Mouse (Mus musculus) ZHBTc4 (cell line): ENCODE measurements around the gene Ak7.

ENCODE experiments used
- DNase-seq: peaks from one replicate; pipeline ENCODE4 v3.0.0-alpha.2; 2011; ENCODE audit warnings: low read depth, low spot score

Gene Ak7

DNA sequence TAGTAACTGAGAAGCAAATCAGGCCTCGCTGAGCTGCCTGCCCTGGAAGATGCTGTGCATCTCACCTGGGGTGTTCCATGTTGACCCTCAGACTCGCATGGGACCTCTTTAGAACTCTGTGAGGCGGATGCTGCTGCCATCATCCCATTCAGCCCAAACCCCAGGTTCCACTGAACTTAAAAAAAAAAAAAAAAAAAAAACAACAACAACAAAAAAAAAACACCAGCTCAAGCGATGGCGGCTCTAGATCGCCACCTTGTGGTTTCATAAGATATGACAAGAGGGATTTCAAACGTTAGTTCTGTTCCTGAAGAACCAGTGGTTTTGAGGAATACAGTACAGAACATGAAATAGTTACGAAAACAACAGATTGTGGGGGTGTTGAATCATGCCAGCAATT, 22.2 kb downstream of the Ak7 start:
- DNase-seq, result peak; percentile 76

GRCm38 (mm10) chr12:105730851-105731460, 25.2 kb downstream of the Ak7 start:
- peak; percentile 63 for DNase-seq

GRCm38 (mm10) chr12:105733370-105734159, 27.8 kb downstream of the Ak7 start:
- DNase-seq, result peak; percentile 50

DNA sequence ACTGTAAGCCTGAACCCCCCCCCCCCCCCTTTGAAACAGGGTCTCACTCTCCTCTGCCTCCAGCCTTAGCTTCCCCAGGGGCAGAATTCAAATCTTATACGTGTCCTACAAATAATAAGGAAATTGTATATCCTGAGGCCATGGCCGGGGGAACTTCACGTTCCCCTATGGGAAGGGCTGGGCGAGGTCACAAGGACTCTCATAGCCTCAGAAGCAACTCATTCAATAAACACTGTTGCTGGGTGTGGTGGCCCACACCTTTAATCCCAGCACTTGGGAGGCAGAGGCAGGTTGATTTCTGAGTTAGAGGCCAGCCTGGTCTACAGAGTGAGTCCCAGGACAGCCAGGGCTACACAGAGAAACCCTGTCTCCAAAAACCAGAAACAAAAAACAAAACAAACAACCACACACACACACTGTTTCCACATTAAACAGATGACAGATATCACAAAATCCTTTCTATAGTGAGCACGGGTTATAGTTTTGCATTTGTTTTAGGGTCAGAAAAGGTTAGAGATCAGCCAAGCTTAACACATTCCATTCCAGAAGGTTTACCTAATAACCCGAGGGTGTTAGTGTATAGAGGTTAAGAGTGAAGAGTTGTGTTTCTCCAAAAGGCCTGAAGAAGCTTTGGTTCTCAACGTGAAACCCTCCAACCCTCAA, 29.6 kb downstream of the Ak7 start:
- DNase-seq, result peak; percentile 62

DNA sequence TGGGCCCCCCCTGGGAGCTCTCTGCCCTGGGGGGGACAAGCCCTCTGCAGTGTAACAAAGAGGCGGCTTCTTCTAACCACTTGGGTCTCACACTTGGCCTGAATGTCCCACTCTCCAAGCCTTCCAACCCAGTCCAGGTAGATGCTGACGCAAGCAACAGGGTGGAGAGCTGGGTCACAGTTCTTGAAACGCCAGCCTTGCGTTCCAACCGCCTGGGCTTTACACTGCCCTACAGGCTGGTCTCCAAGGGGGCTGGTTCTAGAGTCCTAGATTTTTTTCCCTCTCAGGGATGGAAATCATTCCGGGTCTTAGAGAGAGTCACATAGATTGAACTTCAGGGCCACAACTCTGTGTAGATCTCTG, 30.1 kb downstream of the Ak7 start:
- peak; percentile 44 for DNase-seq

GRCm38 (mm10) chr12:105738316-105739096, 32.7 kb downstream of the Ak7 start:
- peak; percentile 54 for DNase-seq

DNA sequence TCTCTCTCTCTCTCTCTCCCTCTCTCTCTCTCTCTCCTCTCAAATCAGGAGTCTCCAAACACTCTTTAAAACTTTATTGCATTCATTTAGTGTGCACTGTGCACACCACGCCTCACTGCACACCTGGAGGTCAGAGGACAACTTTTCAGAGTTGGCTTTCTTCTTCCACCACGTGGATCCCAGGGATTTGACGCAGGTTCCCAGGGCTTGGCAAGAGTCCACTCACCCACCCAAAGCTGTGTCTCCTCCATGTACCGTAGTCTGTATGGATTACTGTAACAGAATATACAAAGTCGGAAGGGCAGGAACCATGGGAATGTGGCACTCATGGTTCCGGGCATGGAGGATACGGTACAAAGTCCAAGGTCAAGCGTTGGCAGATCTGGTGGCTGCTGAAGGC, 33.9 kb downstream of the Ak7 start:
- DNase-seq, result no peak

DNA sequence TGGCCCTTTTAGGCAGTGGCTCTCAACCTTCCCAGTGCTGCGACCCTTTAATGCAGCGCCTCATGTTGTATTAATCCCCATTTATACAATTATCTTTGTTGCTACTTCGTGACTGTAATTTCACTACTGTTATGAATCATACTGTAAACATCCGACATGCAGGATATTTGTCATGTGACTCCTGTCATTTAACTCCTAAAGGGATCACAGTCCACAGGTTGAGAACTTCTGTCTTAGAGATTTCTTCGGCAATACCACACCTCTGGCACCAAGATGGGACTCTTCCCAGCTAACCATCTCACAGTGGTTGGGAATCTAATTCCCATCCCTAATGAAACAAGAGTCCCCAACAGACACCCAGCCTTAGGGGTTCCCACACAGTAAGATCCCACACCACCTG, 42.3 kb downstream of the Ak7 start:
- DNase-seq, result no peak

DNA sequence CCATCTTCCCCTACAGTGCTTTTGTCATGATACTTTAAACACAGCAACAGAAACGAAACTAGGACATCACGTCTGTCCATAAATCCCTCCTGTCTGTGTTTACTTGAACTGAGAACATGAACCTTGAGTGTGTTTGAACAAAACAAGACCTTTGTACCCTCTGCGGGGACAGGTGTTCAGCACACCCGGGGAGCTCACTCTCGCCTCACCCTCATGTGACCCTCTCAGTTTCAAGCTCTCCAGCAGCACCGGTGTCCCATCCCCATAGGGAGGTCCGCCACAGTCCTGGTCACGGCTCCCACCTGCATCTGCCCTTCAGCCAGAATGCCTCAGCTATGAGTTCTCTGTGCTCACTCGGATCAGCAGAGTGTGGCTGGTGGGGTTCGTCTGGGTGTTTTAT, 48.0 kb downstream of the Ak7 start:
- DNase-seq, result no peak

DNA sequence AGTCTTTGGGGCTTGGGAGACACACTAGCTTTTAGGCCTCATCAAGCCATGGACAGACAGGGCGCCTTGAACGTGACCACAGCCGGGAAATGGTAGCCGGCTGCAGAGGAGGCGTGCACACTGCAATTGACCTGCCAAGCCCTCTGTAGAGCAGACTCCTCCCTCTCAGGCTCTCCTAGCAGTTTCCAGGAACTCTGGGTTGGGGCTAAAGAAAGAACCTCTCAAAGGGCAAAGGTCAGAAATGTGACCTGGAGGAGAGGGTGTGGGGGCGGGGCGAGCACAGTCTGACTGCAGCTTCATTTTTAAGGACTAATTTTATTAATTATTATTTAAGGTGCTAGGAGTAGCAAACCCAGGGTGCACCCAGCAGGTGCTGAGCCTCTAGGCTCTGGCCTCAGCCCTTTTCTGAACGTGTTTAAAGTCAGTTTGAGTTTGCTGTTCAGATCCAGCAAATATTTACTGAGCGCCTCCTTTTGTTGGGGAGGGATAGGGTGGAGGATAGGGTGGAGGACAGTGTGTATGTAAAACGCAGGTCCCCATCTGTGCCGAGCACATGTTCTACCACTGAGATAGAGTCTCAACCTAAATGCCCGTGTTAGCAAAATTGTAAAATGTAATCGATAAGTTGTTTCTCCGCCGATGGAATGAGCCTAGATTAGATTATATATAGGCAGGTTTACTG, 52.2 kb downstream of the Ak7 start:
- peak; percentile 92 for DNase-seq

GRCm38 (mm10) chr12:105758911-105759310, 53.1 kb downstream of the Ak7 start:
- DNase-seq, result no peak

DNA sequence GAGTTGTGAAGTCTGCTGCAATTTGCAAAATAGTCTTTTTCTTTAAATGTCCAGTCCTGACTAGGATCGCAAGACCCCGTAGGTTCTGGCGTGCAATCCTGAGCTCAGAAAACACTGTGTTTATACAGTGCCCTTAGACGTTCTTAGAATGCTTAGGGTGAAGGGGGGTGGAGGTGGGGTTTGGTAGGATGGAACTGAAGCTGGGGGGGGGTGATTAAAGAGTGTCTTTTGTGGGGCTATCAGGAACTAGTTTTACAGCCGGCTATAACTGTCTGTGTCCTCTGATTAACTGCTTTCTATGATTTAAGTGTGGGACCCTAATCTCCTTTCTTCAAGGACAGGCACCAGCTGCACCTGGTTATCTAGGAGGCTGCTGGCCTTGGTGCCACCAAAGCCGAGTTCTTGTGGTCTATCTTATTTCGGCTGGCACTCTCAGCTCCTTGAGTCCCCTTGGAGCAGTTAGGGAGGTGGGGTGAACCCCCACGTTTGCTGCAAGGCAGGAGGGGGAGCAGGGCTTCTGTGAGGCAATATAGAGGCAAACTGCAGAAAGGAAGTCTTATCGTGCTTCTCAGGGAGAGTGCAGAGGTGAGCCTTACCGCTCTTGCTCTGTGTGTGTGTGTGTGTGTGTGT, 54.2 kb downstream of the Ak7 start:
- no peak for DNase-seq

GRCm38 (mm10) chr12:105761171-105761570, 55.4 kb downstream of the Ak7 start:
- peak; percentile 37 for DNase-seq

DNA sequence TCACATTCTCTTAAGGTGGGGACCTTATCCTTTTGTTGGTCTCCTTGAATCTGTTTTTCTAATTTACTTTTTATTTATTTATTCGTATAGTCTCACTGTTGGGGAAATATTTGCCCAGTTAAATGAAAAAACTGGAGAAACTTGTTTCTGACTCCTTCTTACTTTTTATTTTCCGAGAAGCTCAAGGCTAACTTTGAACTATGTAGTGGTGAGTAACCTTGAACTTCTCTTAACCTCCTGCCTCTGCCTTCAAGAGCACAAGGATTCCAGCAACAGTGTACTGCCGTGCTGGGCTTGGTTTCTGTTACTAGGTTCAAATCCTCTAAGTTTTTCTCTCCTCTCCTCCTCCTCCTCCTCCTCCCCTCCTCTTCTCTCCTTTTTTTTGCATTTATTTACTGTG, 55.9 kb downstream of the Ak7 start:
- no peak for DNase-seq

GRCm38 (mm10) chr12:105769700-105770099, 63.9 kb downstream of the Ak7 start:
- DNase-seq, result no peak

DNA sequence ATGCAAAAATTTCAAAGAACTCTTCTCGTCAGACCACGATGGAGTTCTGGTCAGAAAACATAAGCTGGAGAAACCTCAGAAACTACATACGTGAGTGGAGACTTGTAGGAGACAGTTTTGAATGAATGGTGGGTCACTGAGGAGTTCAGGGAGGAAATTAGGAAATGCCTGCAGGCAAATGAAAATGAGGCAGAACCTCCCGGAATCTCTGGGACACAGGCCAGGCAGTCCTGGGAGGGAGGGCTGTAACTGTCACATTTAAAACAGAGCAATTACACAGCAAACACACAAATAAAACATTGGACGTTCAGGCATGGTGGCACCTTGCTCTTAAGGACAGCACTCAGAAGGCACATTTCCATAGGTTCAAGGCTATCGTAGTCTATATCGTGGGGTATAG, 69.1 kb downstream of the Ak7 start:
- DNase-seq, result no peak

GRCm38 (mm10) chr12:105777651-105778050, 71.9 kb downstream of the Ak7 start:
- DNase-seq, result no peak

DNA sequence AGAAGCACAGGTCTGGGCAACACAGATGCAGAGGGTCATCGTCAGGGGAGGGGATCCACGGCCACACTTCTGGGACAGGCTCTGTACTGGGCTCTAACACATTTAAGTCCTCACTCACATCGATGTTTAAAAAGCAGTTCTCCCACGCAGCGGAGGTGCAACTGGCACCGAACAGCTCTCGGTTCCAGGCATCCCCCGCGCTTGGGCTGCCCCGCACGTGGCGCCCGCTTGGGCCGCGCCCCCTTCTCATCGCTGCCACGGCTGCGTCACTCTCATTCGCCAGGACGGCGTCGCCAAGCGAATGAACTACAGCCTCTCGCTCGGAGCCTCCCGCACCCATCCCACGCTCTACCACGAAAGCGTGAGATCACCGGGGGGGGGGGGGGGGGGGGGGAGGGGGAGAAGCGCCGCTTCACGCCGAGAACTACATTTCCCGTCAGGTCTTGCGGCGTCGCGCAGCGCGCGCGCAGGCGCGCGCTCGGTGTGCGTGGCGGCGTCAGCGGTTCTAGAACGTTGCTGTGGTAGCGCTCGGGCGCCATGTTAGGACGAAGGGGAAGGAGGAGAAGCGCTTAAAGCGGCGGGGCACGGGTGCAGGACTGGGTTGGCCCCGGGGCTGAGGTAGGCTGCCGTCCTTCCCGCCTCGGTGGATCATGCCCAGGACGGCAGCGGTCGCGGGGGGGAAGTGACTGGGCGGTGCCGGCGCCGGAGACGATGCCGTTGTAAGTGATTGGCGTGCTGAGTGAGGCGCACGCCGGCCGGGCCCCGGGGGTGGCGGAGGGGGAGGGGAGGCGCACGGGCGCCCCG, 78.6 kb downstream of the Ak7 start, which contains the start of gene Papola:
Gene Papola (plus strand): TSS at position 499 of the 804 bp plus-strand sequence.
- DNase-seq, result peak; percentile 98

DNA sequence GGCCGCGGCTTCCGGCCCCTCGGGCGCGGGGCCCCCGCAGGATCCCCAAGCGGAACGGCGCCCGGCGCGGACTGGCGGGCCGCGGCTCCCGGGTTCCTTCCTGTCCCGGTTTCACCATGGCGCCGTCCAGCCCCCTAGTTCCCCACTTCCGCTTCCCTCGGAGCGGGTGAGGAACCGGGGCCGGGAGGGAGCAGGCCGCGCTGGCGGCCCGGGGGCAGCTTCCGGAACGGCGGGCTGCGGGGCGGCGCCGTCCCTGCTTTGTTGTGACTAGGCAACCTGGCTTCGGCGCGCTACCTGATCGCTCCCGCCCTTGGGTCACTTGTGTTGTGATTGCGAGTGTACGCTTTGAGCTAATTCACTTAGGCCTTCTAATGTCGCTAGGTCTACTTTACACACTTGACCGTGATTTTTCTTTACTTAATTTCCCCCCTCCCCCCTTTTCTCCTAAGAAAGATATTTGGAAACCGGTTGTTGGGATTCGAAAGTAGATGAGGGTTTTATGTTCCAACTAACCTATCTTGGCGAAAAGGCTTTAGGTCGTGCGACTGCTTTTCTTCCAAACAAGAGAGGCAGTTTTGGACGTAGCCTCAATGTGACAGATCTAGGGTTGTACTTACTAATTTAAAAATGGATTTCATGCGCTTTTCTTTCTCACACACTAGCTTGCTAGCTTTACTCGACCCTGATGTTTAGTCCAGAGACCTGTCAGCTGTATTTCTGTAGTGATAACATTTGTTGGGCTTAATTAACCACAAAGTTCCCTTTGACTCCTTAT, 79.4 kb downstream of the Ak7 start:
- DNase-seq, result peak; percentile 56
